Mouse (Mus musculus) megakaryocyte, embryonic 14.5 days (primary cell): ENCODE measurements at regions not wholly inside any gene's neighbourhood (a gene's known extent, or its start where the extent isn't known, plus 50 kb on each side); places are given as distances from the start of the nearest gene placed in this dataset.

ENCODE experiments used
- H3K27me3 ChIP-seq: replicated peaks from 2 replicates; pipeline ENCODE3; 2012; ENCODE audit warnings: inconsistent platforms
- H3K36me3 ChIP-seq: replicated peaks from 2 replicates; pipeline ENCODE3; 2012; ENCODE audit warnings: low read length, inconsistent platforms, mixed read lengths
- H3K4me1 ChIP-seq: 2 replicates; pipeline ENCODE4 v1.6.1; 2012; ENCODE audit warnings: inconsistent platforms
- H3K4me3 ChIP-seq: replicated peaks from 2 replicates; pipeline ENCODE3; 2012; ENCODE audit warnings: moderate library complexity, mild to moderate bottlenecking, inconsistent platforms
- H3K9me3 ChIP-seq: 2 replicates; pipeline ENCODE4 v1.6.1; 2012; ENCODE audit warnings: inconsistent platforms
- FLI1 ChIP-seq: IDR thresholded peaks from 2 replicates; pipeline ENCODE4 v1.6.1; 2012; ENCODE audit warnings: low read length, inconsistent platforms, mixed read lengths
- GATA1 ChIP-seq: IDR thresholded peaks from 3 replicates; pipeline ENCODE4 v1.6.1; 2012; ENCODE audit warnings: mixed read lengths, low read length, inconsistent platforms, borderline replicate concordance

DNA sequence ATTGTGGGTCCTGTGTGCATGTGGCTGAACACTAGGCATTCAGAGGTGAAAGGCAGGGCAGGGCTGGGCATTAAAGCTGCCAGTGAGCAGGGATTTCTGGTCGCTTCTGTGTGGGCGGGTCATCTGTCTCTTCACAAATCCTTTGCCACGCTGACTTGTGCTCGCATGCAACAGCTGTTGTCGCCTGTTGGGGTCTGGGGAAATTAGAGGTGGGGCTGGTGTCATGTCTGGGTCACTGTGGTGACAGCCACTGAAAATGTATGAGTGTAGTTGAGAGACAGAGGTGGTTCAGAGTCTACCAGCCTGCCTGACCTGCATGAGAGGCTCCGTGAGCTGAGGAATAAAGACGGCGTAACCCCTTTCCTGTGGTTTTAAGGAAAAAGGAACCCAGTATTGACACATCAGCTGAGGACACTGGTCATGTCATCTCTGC, 226.8 kb downstream of the Mex3b start:
- Histone ChIP-seq H3K27me3 (no peaks in the 10 kb centered on the region), H3K4me1 (peaks cover 42% of the 10 kb centered on the region), H3K36me3 (no peaks in the 10 kb centered on the region), H3K9me3 (no peaks in the 10 kb centered on the region), H3K4me3 (peak overlapping the region; percentile 50)
- TF ChIP-seq GATA1 = no peak

DNA sequence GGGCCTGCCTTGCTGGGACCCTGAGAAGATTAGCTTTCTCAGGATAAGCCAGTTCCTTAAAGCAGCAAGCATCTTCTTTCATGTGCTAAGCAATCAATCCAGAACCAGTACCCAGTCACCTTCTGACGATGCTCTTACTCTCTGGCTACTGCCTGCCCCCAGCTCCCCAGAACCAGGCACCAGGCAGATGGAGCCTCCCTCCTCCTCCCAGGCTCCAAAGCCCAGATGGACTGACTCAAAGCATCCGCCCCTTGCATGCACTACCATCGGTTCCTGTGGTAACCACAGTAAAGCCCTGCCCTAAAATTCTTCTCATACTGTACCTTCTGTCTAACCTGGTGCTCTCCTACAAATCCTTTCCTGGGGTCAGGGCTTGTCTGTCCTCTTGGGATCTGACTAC, 227.8 kb downstream of the Mex3b start:
- no peak overlapping the region for H3K4me3 ChIP-seq
- H3K36me3 ChIP-seq = no peaks in the 10 kb centered on the region
- no peaks in the 10 kb centered on the region for H3K9me3 ChIP-seq
- no peaks in the 10 kb centered on the region for H3K27me3 ChIP-seq
- no peak for TF ChIP-seq GATA1
- no peak for TF ChIP-seq FLI1
- peaks cover 32% of the 10 kb centered on the region for H3K4me1 ChIP-seq

- Histone ChIP-seq H3K9me3 (no peaks in the 10 kb centered on the region), H3K4me1 (peaks cover 26% of the 10 kb centered on the region), H3K27me3 (no peaks in the 10 kb centered on the region), H3K4me3 (no peak overlapping the region), H3K36me3 (no peaks in the 10 kb centered on the region)
- TF ChIP-seq GATA1 = no peak
- TF ChIP-seq FLI1 = no peak
Measured at GRCm38 (mm10) chr7:83095593-83095992, 228.5 kb downstream of the Mex3b start.

DNA sequence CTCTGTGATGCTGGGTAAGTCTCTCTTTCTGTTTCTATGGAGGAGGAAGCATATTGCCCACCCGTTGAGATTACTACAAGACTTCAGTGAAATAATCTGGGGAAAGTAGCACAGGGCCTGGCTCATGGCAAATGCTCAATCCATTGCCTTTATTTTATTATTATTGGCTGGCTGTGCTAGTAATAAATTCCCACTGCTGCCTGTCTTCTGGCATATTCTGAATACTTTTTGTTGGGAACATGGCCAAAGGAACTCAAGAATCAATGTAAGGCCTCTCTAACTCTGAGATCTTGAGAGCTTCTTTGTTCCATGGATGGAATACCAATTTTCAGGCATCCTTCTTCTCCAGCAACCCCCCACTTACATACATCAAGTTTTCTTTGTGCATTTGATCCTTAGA, 237.3 kb downstream of the Mex3b start:
- Histone ChIP-seq H3K4me1 (peaks cover 45% of the 10 kb centered on the region), H3K4me3 (no peak overlapping the region), H3K36me3 (no peaks in the 10 kb centered on the region), H3K9me3 (no peaks in the 10 kb centered on the region), H3K27me3 (no peaks in the 10 kb centered on the region)
- TF ChIP-seq FLI1 = no peak
- TF ChIP-seq GATA1 = no peak

GRCm38 (mm10) chr7:83105672-83106071, 238.5 kb downstream of the Mex3b start:
- Histone ChIP-seq H3K4me3 (no peak overlapping the region), H3K36me3 (no peaks in the 10 kb centered on the region), H3K4me1 (peaks cover 54% of the 10 kb centered on the region), H3K9me3 (no peaks in the 10 kb centered on the region), H3K27me3 (no peaks in the 10 kb centered on the region)
- TF ChIP-seq FLI1 (no peak), GATA1 (no peak)

GRCm38 (mm10) chr7:83111217-83111823, 244.2 kb downstream of the Mex3b start:
- Histone ChIP-seq H3K4me3 (no peak overlapping the region), H3K36me3 (no peaks in the 10 kb centered on the region), H3K4me1 (peaks cover 23% of the 10 kb centered on the region), H3K9me3 (no peaks in the 10 kb centered on the region), H3K27me3 (no peaks in the 10 kb centered on the region)
- no peak for TF ChIP-seq GATA1
- TF ChIP-seq FLI1 = no peak

DNA sequence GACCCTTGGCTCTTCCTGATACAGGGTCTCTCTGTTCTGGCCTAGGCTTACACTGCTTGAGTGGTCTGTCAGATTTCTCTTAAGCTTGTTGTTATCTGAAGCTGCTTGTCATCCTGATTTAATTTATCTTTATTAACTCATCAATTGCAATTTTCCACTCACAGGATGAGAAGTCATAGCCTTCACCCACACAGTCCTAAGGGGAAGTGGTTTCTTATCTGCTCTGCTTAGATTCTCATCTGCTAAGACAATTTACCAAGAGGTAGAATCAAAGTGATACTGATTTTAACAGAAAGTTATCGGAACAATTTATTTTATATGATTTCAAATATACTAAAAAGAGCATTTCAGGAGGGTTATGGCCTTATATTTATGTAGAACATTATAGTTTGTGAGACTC, 249.4 kb downstream of the Mex3b start:
- H3K9me3 ChIP-seq = no peaks in the 10 kb centered on the region
- no peak overlapping the region for H3K4me3 ChIP-seq
- no peaks in the 10 kb centered on the region for H3K36me3 ChIP-seq
- peaks cover 4% of the 10 kb centered on the region for H3K4me1 ChIP-seq
- TF ChIP-seq FLI1 (no peak), GATA1 (no peak)
- H3K27me3 ChIP-seq = peaks cover 1% of the 10 kb centered on the region

DNA sequence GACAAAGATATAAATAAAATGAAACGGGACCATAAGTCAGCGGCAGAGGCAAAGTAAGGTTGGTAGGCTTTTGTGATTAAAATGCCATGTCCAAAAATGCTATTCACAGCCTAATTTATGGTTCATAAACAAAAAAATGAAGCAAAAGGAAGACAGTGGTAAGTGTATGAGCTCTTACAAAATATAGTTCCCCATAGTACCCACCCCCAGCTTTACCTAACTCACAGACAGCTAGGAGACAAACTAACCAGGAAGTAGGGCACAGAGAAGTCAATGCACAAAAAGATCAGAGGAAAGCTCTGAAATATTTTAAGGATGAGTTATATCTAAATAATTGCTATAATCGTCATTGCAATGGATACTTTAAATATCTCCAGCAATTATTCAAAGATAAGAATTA, 249.9 kb downstream of the Mex3b start:
- Histone ChIP-seq H3K9me3 (no peaks in the 10 kb centered on the region), H3K4me1 (peaks cover 4% of the 10 kb centered on the region), H3K27me3 (peaks cover 1% of the 10 kb centered on the region), H3K4me3 (no peak overlapping the region), H3K36me3 (no peaks in the 10 kb centered on the region)
- TF ChIP-seq GATA1 (no peak), FLI1 (no peak)

DNA sequence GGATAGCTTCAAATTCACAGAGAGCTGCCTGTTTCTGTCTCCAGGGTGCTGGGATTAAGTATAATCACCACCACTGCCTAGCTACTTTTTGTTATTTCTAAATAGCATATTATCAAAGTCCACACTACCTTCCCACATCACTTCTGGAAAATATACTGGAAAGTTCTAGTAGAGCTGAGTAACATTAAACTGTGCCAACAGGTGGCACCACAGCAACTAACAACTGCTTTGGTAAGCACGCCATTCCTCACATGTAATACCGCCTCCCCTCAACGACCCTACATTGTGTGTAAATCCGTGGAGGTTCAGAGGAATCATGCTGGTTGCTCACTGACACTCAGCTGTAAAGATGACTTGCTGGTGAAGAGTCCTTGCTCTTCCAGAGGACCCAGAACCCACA, 259.1 kb downstream of the Mex3b start:
- Histone ChIP-seq H3K27me3 (peaks cover 4% of the 10 kb centered on the region), H3K4me3 (no peak overlapping the region)
- TF ChIP-seq FLI1 = no peak
- no peak for TF ChIP-seq GATA1

DNA sequence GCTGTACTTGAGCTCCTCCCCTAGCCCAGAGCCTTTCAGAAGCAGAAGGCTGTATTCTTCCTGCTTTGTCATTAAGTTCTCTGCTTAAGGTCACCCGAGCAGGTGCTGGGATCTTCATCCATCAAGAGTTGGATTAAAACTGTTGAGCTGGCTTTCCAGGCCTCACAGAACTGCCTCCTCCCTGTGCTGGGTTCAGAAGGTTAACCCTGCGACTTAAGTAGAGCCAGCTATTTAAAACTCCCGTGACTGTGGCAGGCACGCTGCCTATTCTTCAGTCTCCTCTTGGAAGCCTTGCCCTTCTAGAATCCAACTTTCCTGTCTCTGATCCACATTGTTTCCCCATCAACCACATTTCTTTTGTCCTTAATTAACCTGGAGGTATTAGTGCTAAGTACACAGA, 273.1 kb downstream of the Mex3b start:
- no peak for TF ChIP-seq FLI1
- TF ChIP-seq GATA1 = no peak
- no peak overlapping the region for H3K4me3 ChIP-seq
- H3K4me1 ChIP-seq = peaks cover 10% of the 10 kb centered on the region
- H3K27me3 ChIP-seq = peaks cover 4% of the 10 kb centered on the region
- H3K36me3 ChIP-seq = no peaks in the 10 kb centered on the region
- H3K9me3 ChIP-seq = no peaks in the 10 kb centered on the region

More for the DNA sequence above, 259.1 kb downstream of the Mex3b start:
- Histone ChIP-seq H3K36me3 (no peaks in the 10 kb centered on the region), H3K9me3 (no peaks in the 10 kb centered on the region), H3K4me1 (no peaks in the 10 kb centered on the region; the same call in 1 of the 2 replicates)

DNA sequence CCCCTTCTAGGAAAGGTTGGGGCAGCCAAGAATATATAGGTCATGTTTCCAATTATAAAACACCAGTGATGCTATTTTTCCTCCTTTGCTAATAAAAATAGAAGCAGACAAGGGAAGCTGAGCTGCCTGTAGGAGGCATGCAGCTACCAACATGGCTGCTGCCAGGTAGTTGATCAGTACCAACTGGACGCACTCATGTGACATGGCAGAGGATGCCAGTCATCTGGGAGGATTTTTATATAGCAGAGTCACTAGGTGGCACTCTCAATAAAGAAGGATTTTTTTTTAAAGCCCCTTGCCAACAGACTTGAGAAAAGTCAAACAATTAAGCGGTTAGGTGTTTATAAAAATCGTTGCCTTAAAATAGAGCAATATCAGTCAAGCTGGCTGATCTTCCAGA, 273.5 kb downstream of the Mex3b start:
- no peak overlapping the region for H3K4me3 ChIP-seq
- no peaks in the 10 kb centered on the region for H3K36me3 ChIP-seq
- TF ChIP-seq FLI1 (no peak), GATA1 (no peak)
- H3K9me3 ChIP-seq = no peaks in the 10 kb centered on the region
- H3K27me3 ChIP-seq = peaks cover 5% of the 10 kb centered on the region
- peaks cover 10% of the 10 kb centered on the region for H3K4me1 ChIP-seq
